Mouse (Mus musculus) cerebellum, adult 11-12 months (tissue): ENCODE results near the gene Prickle2.

Experiments used
- DNase-seq: peaks from one replicate; pipeline ENCODE4 v3.0.0; 2022

The Prickle2 gene

DNA sequence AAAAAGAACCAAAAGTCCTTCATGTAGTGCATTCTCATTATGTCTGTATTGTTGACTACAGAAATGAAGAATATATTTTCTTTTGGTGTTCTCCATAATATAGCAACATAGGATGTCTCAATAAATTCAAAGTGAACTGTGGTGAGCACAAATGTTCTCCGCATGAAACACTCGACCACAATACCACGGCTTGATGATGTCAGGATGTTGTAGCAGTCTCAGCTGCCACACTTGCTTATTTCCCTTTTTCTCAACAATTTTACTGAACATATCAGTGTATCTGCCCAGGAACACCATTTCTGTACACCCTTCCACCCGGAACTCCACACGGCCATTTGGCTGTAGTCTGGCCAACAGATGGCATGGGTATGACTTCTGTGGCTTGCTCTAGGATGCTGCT is 273.8 kb downstream of the Prickle2 start:
- DNase-seq = no peak

DNA sequence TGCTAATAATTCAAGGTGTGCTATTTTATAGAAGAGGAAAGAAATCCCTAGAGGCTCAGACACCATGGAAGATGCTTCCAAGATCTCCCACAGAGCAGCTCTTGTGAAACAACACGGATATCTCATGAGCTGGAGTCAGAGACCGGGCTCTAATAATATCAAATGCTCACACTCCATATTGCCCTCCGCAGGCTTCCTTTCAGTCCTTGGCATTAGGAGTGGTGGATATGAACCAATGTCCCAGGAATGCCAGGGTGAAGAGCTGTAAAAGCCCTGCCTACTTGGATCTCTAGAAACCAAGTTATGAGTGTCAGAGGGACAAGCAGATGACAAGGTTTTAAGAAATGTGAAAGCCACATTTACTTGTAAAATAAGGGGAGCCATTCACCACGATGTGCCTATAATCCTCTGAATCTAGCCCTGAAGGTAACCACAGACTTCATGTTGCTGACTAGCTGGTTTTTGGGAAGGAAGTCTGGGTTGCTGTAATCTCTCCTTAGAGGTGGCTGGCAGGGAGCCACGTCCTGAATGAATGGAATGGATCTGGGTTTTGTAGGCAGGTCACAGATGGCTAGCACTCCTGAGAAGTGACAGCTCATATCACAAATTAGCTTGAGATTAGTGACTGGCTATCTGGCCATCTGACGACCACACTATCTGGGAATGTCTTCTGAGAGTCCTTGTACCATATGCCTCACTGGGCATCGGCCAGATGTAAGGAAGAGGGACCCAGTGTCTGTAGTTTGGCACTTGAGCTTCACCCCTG is 278.4 kb downstream of the Prickle2 start:
- DNase-seq = peak; percentile 21

DNA sequence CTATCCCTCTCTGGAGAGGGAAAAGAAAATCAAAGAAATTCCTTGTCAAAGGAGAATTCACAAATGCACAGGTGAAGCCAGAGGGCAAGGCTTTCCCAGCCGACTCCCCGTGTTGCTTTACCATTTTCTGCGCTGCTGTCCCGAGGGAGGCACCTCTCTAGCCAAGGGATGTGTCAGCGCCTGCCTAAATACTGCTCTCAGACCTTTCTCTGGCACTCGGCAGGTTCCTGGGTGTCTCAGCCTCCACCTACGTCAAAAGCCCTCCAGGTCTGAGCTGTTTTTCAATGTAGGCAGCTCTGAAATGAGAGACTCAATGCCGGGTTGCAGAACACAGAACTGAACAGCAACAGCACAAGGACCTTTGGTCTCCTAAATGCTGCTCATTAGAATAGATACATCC is 280.1 kb downstream of the Prickle2 start:
- DNase-seq = no peak

DNA sequence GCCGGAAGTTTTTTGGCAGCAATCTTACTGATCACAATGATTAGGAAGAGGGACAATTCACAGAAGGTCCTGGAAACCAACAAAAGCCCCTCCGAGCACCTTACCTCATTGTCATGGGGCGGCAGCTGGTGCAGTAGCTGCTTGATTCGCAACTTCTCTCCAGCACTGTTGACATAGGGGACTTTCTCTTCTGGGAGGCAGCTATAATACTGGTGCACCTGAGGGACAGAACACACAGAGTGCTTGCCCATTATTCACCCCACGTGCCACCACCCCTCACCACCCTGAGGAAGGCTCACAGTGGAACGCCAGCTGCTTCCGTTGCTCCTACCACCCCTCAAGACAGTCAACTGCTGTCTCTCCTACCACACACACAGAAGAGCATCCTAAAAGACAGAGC is 280.5 kb downstream of the Prickle2 start:
- DNase-seq = no peak

DNA sequence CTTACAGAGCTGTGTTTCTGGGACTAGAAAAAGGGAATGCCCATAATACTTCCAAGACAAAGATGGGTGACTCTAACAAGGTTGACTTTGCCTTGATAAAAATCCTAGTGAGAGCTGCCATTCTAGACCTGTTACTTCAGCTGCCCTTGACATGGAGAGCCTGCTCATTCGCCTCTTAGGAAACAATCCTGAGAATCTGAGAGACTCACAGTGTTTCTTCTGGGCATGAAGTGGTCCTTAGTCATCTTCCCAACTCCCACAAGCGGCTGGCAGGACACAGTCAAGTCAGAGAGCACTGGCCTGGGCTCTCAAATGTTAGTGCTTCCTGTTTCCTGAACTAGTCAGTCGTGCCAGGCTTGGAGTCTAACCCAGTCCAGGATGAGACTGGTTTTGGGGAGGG is 281.0 kb downstream of the Prickle2 start:
- DNase-seq = no peak

DNA sequence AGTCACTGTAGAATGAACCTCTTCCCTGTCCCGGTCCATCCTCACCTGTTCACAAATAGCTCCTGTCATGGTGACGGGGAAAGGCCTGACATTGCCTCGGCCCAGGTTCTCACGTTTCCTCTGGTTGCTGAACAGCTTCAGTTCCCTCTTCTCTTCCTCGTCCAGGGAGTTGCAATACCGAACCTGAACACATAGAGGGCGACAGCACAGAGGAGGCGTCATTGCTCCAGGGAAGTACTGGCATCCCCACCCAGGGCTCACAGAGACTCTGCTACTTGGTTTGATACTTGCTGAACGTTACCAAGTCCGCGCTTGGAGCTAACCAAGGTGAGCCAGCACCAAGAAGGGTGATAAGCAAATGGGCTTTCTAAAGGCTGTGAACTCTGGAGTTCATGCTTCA is 283.7 kb downstream of the Prickle2 start:
- no peak for DNase-seq

DNA sequence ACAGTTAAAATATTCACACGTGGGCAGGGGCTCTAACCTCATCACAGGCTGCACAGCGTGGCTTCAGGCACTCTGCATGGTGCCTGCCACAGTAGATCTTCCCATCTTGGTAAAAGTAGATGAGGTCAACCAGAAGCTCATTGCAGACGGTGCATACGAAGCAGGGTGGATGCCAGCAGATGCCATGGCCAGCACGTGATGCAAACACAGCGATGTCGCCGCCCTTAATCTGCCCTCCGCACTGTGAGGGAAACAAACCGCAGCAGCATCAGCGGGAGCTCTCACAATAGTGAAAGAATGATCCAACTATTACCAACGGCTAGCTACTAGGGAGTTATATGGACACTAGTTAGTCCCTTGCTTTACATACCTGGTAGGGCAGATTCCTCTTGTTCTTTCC is 285.8 kb downstream of the Prickle2 start:
- no peak for DNase-seq

DNA sequence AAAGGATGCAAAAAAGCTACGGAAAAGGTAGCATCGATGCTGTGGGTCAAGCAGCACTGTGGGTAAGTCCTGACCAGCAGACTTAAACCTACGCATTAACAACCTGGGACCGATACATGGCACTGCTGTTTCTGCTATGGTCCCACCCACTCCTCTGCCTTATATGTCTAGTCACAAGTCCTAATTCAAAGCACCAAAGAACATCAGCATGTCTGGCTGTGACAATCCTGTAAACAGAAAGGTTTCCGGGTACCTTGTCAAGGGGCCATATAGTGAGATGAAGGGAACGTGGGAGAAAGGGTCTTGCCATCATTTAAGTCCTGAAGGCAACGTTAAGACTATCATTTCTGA is 290.6 kb downstream of the Prickle2 start:
- no peak for DNase-seq

DNA sequence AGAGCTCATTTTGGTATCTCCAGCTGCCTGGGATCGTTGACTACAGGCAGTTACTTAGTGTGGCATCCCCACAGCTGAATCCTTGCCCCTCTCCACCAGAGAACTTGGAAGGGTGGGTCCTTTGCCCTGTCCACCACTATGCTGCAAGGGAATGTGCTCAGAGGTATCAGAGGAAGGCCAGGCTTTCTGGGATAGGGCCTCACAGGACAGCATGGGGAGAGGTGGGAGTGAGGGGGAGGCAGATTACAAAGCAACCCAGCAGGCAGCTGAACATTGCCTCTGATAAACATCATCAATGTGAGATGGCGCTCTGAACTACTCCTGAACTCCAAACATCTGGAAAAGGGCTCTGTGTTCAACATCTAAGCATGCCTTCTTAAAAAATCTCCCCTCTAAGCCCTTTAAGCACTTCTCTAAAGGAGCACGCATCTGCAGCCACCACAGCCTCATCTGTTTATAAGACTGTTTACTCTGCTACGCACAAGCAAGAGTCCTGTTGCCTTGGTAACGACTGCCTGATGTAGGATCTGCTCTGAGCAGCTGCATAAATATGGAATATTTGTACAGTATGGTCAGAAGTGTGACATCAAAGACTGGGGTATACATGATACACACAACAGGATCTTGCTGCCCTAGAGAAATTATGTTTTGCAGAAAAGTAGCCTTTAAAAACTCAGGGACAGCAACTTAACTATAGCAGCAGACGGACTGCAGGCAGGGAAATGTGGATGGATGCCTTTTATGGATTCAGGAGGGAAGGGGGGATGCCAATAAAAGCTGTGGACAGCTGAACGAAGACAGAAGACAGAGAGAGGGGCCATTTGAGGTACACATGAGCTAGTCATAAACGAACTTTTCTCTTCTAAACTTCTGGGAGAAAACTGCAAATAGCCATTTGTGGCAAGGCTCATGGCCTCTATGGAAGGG is 291.2 kb downstream of the Prickle2 start:
- no peak for DNase-seq

DNA sequence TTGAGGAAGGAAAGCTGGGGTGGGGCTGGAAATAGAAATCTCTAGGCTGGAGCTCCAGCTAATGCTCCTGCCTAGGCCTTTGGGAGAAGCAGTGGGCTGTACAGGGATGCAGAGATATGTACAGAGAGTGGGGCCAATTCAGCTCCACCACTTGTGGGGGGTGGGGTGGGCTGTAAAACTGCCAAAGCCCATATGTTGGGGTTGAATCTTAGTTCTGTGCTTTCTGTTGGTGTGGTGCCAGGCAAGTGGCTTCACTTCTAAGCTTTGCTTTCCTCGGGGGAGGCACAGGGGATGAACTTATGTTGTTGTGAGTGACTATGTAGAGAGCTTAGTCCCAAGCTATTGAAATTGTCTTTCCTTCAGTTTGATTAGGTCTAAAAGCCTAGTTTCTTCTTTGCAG is 292.0 kb downstream of the Prickle2 start:
- DNase-seq = no peak

DNA sequence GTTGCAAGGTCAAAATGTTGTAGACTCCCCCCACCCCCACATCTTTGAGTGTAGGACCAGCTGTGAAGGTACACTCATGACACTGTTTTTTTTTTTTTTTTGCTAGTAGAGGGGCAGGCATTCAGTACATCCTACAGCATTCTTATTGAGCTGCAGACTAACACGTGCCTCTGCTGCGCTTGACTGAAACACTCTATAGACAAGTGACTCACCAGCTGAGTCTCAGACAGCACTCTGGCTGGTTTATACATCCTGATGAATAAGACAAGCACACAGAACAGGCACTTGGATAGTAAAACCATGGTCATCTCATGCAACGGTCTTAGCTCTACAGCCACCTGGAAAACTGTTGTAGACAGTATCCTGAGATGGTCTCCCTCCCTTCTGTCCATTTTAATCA is 296.2 kb downstream of the Prickle2 start:
- no peak for DNase-seq

DNA sequence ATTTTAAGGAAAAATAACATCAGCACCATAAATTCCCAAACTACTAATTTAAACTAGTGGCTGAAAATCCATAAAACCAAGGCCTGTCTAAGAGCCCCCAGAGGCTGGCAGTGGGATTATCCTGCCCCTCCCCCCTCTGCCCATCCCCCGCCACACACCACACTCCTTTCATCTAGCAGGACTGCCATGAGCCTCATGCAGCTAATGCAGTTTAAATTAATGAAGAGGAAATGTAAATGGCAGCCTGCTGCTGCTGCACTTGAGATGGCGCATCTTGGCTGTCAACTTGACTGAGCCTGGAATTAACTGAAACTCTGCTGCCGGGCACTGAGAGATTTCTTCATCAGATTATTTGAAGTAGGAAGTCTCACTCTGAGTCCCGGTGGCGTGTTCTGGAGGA is 298.7 kb downstream of the Prickle2 start:
- DNase-seq = no peak

DNA sequence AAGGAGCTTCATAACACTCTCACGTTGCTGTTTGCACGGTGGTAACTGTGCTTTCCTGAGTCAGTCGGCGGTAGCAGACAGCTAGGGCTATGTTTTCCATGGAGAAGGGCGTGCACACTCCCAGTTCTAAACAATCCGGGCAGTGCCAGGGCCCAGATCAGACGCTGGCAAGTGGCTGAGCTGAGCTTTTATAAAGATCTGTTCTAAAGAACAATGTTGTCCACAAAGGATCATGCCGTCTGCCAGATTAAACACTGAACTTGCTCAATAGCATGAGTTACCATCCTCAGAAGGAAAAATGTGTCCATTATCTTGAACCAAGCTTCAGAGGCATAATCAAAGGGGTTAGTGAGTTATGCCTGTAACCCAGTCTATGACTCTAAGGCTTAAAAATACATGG is 300.4 kb downstream of the Prickle2 start:
- DNase-seq = no peak

DNA sequence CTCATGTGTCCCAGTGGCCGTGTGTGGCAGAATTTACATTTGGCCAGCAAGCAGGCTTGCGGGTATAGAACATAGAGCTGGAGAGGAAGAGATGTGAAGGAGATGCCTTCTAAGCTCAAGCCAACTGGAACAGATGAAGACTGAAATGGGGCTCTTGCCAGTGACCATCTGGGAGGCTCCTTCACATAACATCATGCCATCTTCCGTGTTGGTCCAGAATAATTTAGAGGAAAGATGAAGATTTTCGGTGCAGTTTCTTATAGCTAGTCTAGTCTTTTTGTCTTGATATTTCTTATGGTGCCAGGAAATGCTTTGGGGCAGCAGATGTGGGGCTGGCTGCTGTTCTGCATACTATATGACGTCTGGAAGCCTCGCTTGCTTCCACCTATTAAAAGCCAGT is 308.1 kb downstream of the Prickle2 start:
- no peak for DNase-seq

DNA sequence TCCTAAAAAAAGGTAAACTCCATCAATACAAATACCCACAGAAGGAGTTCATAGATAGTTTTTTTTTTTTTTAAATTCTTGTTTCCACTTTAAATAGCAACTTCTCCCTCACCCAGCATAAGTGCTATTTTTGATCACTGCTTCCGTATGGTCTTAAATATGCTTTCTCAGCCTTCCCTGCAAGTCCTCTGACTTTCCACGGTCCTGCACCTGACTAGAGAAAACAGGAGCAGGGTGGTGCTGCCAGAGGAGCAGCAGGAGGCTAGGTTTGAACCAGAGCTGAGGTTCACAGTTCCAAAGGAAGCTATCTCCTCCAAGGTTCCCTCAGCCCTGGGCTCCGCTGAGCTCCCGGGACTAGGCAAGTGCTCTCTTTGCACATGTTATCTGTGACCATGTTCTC is 310.4 kb downstream of the Prickle2 start:
- no peak for DNase-seq

DNA sequence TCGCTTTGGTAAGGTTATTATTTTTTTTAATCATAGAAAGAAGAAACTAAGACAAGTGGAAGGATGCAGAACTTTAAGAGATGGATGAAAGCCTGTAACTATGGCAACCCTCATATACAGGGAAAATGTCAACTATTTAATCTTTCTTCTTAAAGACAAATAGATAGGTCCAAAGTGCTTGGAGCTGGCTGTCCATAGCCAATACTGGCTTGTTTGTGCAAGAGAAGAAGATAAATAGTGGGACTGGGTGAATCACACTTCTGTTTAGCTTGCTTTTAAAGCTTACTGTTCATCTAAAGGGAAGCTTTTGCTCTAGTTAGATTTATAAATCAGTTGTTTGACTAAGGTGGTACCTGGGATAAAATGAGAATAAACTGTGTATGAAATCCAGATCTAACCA is 310.8 kb downstream of the Prickle2 start:
- DNase-seq = no peak

DNA sequence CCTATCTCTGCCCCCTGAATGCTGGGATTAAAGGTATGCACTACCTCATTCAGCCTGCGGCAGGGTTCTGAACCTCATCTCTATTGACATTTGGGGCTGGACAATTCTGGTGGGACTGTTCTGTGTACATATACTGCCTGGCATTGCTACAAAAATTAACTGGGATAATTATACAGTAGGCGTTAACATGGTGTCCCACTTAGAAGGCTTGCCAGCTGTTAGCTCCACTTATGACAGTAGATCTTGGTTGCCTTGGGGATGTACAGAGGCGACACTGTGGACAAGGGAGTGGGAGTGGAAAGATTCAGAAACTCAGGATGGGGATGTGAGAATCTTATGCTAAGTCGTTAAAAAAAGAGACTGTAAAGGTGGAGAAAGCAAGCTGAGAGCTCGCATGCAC is 311.3 kb downstream of the Prickle2 start:
- DNase-seq = no peak

DNA sequence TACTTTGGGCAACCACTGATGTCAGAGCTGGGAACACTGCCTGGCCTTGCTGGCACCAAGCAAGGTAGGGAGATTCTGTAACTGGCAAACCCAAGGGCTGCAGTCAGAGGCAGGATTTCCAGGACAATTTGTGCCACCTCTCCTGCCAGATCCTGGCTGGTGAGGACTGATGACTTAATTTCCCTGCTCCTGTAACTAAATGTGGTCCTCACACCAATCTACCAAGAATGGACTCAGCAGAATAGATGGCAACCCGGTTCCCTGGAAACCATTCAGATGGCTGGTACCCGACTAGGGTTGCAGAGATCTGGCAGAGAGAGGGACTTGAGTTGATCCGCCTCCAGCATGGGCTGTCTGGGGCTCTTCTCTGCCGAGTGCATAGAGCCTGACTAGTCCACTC is 315.6 kb downstream of the Prickle2 start:
- DNase-seq = peak; percentile 15

DNA sequence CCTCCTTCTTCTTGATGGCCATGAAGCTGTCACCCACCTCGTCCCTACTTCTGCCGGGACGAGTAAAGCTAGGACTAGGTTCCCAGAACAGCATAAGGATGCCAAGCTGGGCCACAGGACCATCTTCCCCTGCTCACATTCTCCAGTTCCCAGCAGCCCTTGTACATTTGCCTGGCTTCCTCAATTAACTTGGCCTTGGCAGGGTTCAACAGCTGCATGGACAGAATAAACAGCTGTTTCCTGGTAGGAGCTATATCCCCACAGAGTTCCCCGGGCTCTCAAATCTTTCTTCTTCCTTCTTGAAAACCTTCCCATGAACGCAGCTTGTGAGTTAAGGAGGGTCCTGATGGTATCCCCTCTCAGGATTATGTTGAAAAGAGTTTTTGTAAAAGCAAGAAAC is 317.3 kb downstream of the Prickle2 start:
- no peak for DNase-seq

DNA sequence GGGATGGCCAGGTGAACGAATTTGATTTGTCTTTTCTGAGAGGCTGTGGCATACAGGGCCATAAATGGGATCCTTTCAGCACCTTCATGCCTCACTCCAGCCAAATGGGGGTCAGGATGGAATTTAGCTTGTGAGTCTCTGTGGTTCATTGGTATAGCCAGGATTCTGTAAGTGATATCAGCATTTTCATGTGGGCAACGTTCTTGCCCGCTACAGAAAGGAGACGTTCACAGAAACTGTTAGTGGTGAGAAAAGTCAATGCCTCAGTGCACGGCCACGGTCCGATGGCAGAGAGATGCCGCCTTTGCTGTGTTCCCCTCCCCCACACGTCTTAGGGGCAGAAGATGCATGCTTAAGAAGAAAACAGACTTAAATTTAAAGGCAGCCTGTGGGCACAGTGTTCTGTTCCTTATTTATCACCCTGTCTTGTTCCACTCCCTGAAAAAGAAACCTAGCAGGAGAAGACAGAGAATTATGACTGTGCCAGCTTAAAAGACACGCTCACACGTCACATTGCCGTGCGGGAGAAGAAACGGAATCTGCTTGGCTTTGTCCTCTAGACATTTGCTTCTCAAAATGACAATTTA is 322.7 kb downstream of the Prickle2 start:
- no peak for DNase-seq

DNA sequence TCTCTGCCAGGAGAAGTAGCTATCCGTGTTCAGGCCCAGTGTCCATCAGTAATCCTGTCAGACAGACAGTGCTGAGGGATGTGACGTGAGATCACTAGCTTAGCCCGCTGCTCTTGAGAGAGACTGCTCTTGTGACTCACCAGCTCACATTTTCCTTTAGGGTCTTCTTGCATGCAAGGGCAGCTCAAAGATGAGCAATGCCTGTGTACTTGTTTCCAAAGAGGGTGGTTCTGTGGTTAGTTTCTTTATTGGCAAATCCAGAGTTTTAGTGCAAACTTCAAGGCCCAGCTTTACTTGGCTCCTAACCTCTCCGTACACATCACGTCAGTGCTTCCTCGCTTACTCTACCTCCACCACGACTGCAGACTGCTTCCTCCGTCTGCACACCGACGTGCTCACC is 324.9 kb downstream of the Prickle2 start:
- DNase-seq = no peak

DNA sequence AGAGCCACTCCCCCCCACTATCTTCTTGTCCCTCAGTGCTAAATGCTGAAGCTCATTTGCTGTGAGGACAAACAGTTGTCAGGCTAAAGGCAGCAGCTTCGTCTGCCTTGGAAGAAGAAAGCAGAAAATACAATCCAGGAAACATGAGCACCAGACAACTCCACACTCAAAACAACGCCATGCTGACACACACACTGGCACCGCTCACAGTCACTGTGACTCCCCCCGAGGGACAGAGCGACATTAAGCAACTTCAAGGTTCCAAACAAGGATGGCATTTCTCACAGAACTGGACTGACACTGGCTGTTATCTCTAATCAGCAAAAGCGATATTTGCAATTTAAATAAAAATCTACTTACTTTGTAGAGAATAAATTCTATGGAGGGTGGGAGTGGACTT is 331.1 kb downstream of the Prickle2 start:
- DNase-seq = no peak

DNA sequence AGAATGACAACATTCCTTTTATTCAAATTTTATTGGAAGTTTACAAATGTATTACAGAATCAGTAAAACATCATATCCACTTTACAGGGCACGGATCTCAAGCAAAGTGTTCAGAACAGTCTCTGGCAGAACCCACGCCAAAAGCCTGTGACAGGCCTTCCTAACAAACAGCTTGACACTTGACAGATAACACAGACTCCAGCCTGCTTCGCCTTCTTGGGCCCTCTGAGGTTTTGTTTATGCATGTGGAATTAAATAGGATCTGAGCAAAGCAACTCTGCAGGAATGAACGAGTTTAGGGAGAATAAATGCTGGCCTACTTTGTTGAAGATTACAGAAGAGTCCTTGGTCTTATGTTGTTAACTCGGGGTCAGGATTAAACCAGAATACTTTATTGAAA is 335.1 kb downstream of the Prickle2 start:
- no peak for DNase-seq
